Mouse (Mus musculus): ENCODE results near the gene Tex9.
"Not testable (repeated sequence)": the region's sequence is repeated elsewhere in the genome, so short reads cannot be mapped to it uniquely, and the experiment has no call there.

DNA sequence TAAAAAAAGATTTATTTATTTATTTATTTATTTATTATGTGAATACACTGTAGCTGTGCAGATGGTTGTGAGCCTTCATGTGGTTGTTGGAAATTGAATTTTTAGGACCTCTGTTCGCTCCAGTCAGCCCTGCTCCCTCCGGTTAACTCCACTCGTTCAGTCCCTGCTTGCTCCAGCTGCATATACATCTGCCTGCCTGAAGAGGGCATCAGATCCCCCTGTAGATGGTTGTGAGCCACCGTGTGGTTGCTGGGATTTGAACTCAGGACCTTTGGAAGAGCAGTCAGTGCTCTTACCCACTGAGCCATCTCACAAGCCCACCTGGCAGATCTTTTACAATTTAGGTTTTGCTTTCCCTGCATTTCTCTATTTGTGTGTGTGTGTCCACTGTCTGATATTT is 90.2 kb downstream of the Tex9 start:
- not testable (repeated sequence) for TF ChIP-seq CTCF (IDR thresholded peaks at IDR 0.05; ENCODE audit: control insufficient read depth, insufficient read depth, insufficient read length); FOSL1 (IDR thresholded peaks at IDR 0.05; ENCODE audit: insufficient read depth, low read length, poor library complexity, severe bottlenecking)
